Mouse (Mus musculus) megakaryocyte, embryonic 14.5 days (primary cell): ENCODE data around the gene Eya4.

Experiments
- FLI1 ChIP-seq: IDR thresholded peaks from 2 replicates; pipeline ENCODE4 v1.6.1; 2012; ENCODE audit warnings: low read length, inconsistent platforms, mixed read lengths
- GATA1 ChIP-seq: IDR thresholded peaks from 3 replicates; pipeline ENCODE4 v1.6.1; 2012; ENCODE audit warnings: mixed read lengths, low read length, inconsistent platforms, borderline replicate concordance

- TF ChIP-seq GATA1 (no peak), FLI1 (no peak)
Measured at GRCm38 (mm10) chr10:23236918-23237317, 113.7 kb downstream of the Eya4 start.
